Mouse (Mus musculus) thymus, adult 2 months (tissue): ENCODE data around the gene Lamtor5. TPM values are rescaled to one million over a fixed set of nuclear protein-coding genes. Genes with fewer than 3 reads are reported as not detected.
"Not testable (repeated sequence)": the region's sequence is repeated elsewhere in the genome, so short reads cannot be mapped to it uniquely, and the experiment has no call there.

ENCODE experiments used
- DNase-seq: peaks from one replicate; pipeline ENCODE4 v3.0.0; 2021
- H3K27ac ChIP-seq: fragments of 200-500 bp; 2 replicates; pipeline ENCODE4 v1.5.1; 2012; ENCODE audit warnings: low read length, control low read depth; ENCODE audit not compliant: control insufficient read depth, insufficient read depth
- H3K27me3 ChIP-seq: fragments of 200-500 bp; 2 replicates; pipeline ENCODE4 v1.6.1; 2012; ENCODE audit warnings: mild to moderate bottlenecking, low read length, moderate library complexity, mixed read lengths; ENCODE audit not compliant: control insufficient read depth, insufficient read depth
- H3K36me3 ChIP-seq: fragments of 200-500 bp; 2 replicates; pipeline ENCODE4 v1.6.1; 2012; ENCODE audit warnings: mild to moderate bottlenecking, low read length, moderate library complexity; ENCODE audit not compliant: control insufficient read depth, insufficient read depth
- H3K4me1 ChIP-seq: fragments of 200-500 bp; replicated peaks from 2 replicates; pipeline ENCODE4 v1.6.1; 2012; ENCODE audit warnings: low read length; ENCODE audit not compliant: control insufficient read depth, insufficient read depth
- H3K4me3 ChIP-seq: fragments of 200-500 bp; 2 replicates; pipeline ENCODE4 v1.5.1; 2012; ENCODE audit warnings: mild to moderate bottlenecking, low read length, control low read depth, moderate library complexity; ENCODE audit not compliant: control insufficient read depth, insufficient read depth
- CTCF ChIP-seq: fragments of 200-500 bp; IDR thresholded peaks from 2 replicates; pipeline ENCODE4 v1.5.1; 2012; ENCODE audit warnings: mild to moderate bottlenecking, control low read depth, low read length, moderate library complexity, borderline replicate concordance; ENCODE audit not compliant: control insufficient read depth, poor library complexity, insufficient read depth; ENCODE audit errors: extremely low read depth
- POLR2A ChIP-seq: fragments of 200-500 bp; IDR thresholded peaks from 2 replicates; pipeline ENCODE4 v1.6.1; 2012; ENCODE audit warnings: mild to moderate bottlenecking, low read length, control low read depth, moderate library complexity; ENCODE audit not compliant: control insufficient read depth, poor library complexity, insufficient read depth; ENCODE audit errors: extremely low read depth
- WGBS: fragments of 180-500 bp; shearing (Covaris S2); methylation state at CpG from one replicate; pipeline ENCODE4 v1.1.7; 2018; 5-methylcytosine and 5-hydroxymethylcytosine counted together
- polyA plus RNA-seq: library from polyadenylated mRNA; depleted of rRNA; stranded (reverse); fragments of >200 nt; gene quantifications from 2 replicates; pipeline ENCODE4 v1.2.3, GENCODE M21; 2012

Lamtor5 gene
- polyA plus RNA-seq, 1 experiment, result 126 TPM

- TF ChIP-seq POLR2A, result no peak
- no peak for TF ChIP-seq CTCF
- no peaks in the 10 kb centered on the region for H3K36me3 ChIP-seq
- H3K4me3 ChIP-seq, result no peak overlapping the region
- WGBS, result 81% methylated on average over 4 of the region's 4 CpGs
- H3K4me1 ChIP-seq, result peaks cover 2% of the 10 kb centered on the region; the same call in 1 of the 2 replicates
- H3K27ac ChIP-seq, result no peak overlapping the region
- no peak for DNase-seq
- no peaks in the 10 kb centered on the region for H3K27me3 ChIP-seq
Measured at GRCm38 (mm10) chr3:107275996-107276395, 2.7 kb upstream of the Lamtor5 start.

DNA sequence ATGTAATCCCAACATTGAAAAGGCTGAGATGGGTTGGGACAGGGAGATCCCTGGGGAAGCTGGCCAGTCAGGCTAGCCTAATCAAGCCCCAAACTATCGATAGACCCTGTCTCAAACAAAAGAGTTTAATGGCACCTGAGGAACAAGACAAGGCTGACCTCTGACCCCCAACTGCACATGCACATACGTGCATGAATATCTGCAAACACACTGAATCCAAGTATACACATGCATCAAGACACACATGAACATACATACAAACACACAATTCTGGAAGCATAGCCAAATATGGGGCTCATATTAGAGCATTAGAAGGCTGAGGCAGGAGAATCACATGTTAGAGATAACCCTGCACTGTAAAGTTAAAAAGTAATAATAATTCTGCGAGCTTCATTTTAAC is 2.0 kb upstream of the Lamtor5 start:
- peaks cover 4% of the 10 kb centered on the region; the same call in 1 of the 2 replicates for H3K36me3 ChIP-seq
- no peak for TF ChIP-seq POLR2A
- no peak for TF ChIP-seq CTCF
- no peaks in the 10 kb centered on the region for H3K27me3 ChIP-seq
- H3K4me3 ChIP-seq, result no peak overlapping the region
- peaks cover 2% of the 10 kb centered on the region; the same call in 1 of the 2 replicates for H3K4me1 ChIP-seq
- no peak overlapping the region for H3K27ac ChIP-seq
- DNase-seq, result no peak
- 95% methylated on average over 3 of the region's 3 CpGs for WGBS

DNA sequence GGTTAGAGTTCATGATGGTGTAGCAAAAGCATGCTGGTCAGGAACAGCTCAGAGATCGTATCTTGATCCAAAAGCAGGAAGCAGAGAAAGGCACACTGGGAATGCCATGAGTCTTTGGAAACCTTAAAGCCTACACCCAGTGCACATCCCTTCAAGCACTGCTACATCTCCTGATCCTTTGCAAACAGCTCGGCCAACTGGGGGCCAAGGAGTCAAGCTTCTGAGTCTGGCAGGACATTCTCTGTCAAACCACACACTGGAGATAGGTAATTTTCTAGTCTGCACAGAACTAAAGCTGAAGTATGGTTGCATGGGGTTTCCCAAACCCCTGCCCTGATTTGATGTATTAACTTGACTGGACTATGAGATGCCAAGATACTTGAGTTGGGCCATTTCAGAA is 7.5 kb downstream of the Lamtor5 start:
- no peak for DNase-seq
- no peaks in the 10 kb centered on the region for H3K27me3 ChIP-seq
- H3K27ac ChIP-seq, result no peak overlapping the region
- TF ChIP-seq CTCF, result no peak
- no peak for TF ChIP-seq POLR2A
- no peak overlapping the region for H3K4me3 ChIP-seq
- peaks cover 29% of the 10 kb centered on the region for H3K36me3 ChIP-seq
- H3K4me1 ChIP-seq, result no peaks in the 10 kb centered on the region
- 93% methylated on average over 2 of the region's 2 CpGs for WGBS

DNA sequence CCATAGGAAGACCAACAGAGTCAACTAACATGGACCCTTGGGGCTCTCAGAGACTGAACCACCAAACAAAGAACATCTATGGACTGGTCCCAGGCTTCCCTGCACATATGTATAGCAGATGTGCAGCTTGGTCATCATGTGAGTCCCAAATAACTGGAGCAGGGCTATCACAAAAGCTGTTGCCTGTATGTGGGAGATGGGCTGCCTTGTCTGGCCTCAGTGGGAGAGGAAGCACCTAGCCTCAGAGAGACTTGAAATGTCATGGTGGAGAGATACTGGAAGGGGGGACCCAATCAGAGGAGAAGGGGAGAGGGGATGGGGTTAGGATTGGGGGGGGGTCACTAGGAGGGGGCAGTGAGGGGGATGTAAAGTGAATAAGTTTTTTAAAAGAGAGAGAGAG is 8.7 kb downstream of the Lamtor5 start:
- H3K36me3 ChIP-seq, result peaks cover 18% of the 10 kb centered on the region
- no peak for DNase-seq
- H3K4me3 ChIP-seq, result no peak overlapping the region
- H3K27ac ChIP-seq, result no peak overlapping the region
- H3K4me1 ChIP-seq, result no peaks in the 10 kb centered on the region
- H3K27me3 ChIP-seq, result no peaks in the 10 kb centered on the region
- TF ChIP-seq CTCF (no peak), POLR2A (no peak)

DNA sequence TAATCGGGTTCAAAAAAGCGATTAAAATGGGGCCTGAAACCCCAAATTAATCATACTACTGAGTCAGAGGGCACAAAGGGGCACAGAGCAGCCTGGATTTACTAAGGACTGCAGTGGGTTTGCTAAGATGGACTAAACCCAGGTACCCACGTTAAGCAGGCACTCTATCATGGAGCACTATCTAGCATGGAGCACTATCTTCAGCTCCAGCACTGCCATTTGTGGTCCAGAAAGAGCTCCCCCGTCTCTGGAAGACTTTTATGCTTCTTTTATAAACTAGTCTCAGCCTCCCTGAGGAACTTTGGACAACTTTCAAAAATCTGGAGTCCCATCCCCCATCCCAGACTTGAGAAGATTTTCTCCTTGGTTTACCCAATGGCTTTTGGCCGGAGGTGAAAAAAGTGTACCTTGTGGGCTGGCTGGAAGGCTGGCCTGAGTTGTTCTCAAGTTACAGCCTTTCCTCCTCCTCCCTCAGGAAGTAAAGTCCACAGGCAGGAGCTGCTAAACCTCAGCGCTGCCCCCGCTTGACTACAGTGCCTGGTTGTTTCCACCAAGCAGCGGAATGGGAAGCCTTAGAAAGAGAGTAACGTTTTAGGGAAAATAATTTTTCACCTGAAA is 12.2 kb downstream of the Lamtor5 start, which contains the start of gene Slc16a4:
Gene Slc16a4 (plus strand): TSS at position 467 of the 618 bp plus-strand sequence.
- no peak within 1 kb of the TSS for H3K4me3 ChIP-seq
- no peaks in the 10 kb centered on the region for H3K27me3 ChIP-seq
- DNase-seq, result no peak
- no peak for TF ChIP-seq POLR2A
- TF ChIP-seq CTCF, result no peak
- H3K36me3 ChIP-seq, result no peaks in the 10 kb centered on the region; the same call in 1 of the 2 replicates
- WGBS, result 52% methylated on average over 9 of the region's 9 CpGs
- H3K4me1 ChIP-seq, result no peaks in the 10 kb centered on the region
- no peak within 1 kb of the TSS for H3K27ac ChIP-seq

- TF ChIP-seq CTCF, result no peak
- no peak for TF ChIP-seq POLR2A
- Histone ChIP-seq H3K27ac (no peak overlapping the region), H3K36me3 (no peaks in the 10 kb centered on the region), H3K4me3 (no peak overlapping the region), H3K4me1 (no peaks in the 10 kb centered on the region), H3K27me3 (no peaks in the 10 kb centered on the region)
- WGBS, result 90% methylated on average over 5 of the region's 5 CpGs
- no peak for DNase-seq
Measured at GRCm38 (mm10) chr3:107295672-107296360, 17.2 kb downstream of the Lamtor5 start.

- 95% methylated on average over 4 of the region's 4 CpGs for WGBS
- not testable (repeated sequence) for DNase-seq, H3K4me1 ChIP-seq, H3K27me3 ChIP-seq, H3K4me3 ChIP-seq, H3K36me3 ChIP-seq, H3K27ac ChIP-seq
Measured at GRCm38 (mm10) chr3:107296917-107297316, 18.3 kb downstream of the Lamtor5 start.
